In the genomic region with DNA sequence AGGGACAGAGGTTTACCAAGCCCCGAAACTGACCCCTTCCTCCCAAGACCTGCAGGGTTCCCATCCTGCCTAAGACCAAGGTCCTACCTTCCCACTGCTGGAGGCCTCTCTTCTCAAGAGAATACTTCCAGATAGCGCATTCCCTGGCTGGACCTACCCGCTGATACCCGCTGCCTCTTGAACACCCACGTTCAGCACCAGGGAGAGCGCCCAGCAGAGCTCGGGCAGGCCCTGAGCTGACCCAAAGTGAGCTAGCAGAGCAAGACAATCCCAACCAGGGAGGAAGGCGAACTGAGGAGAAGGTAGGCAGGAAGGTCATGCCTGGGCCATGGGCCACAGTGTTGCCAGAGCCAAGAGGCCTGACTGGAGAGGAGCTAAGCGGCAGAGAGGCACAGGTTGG, we compare ENCODE assay signal across 7 mouse cellular contexts. TPM values are rescaled to one million over a fixed set of nuclear protein-coding genes. Genes with fewer than 3 reads are reported as not detected.
DNase-seq lines count a peak whose midpoint lies in the region.

No protein-coding gene starts in this region.

- DNase-seq in B cell, adult 2 months, result peak; percentile 35 to 36
- peak; percentile 90 for DNase-seq in NIH3T3 (ENCODE audit: low read depth)
- DNase-seq in forelimb bud, embryonic 11.5 days (ENCODE audit: low read depth, low spot score), result peak; percentile 86
- DNase-seq in kidney, postnatal 4 days, result peak; percentile 93 to 94
- DNase-seq in ovary, postnatal 36 days (ENCODE audit: low spot score), result peak; percentile 84
- DNase-seq in frontal cortex, postnatal 25 days (ENCODE audit: low spot score in 2 of 2), result no peak
- DNase-seq in layer of hippocampus, postnatal 36 days, result no peak

RNA-seq across cellular contexts. Expression of a gene that starts 3.7 kb away (rescaled TPM):
- total RNA-seq in layer of hippocampus, postnatal 36 days (2021), result 100 to 1,000 TPM; 287 to 306 TPM

RNA-seq across cellular contexts. Expression of a gene that starts 45.8 kb away (rescaled TPM):
- 10 to 100 TPM; 33.0 to 38.2 TPM for total RNA-seq in layer of hippocampus, postnatal 36 days (2021)

RNA-seq across cellular contexts. Expression of a gene that starts 46.1 kb away (rescaled TPM):
- total RNA-seq in layer of hippocampus, postnatal 36 days (2021), result 100 to 1,000 TPM; 370 to 401 TPM

Comparison
In these comparisons a context has a peak if more than half of its experiments do, and no peak if none do; other contexts are left out.
1. DNase-seq: peak in B cell, adult 2 months (2 of 2), NIH3T3 (single experiment), forelimb bud, embryonic 11.5 days (single experiment), kidney, postnatal 4 days (2 of 2) and ovary, postnatal 36 days (single experiment); none in frontal cortex, postnatal 25 days (0 of 2) and layer of hippocampus, postnatal 36 days (0 of 2).